Mouse (Mus musculus) myocyte (in vitro differentiated cells): ENCODE measurements around the gene Wdr46.
"Not testable (repeated sequence)": the region's sequence is repeated elsewhere in the genome, so short reads cannot be mapped to it uniquely, and the experiment has no call there.

Experiments used
- CEBPB ChIP-seq: IDR thresholded peaks from 2 replicates; pipeline ENCODE4 v1.6.1; 2011; ENCODE audit warnings: mild to moderate bottlenecking, moderate library complexity; ENCODE audit not compliant: poor library complexity, insufficient read depth, severe bottlenecking
- MAX ChIP-seq: IDR thresholded peaks from one replicate; pipeline ENCODE4 v1.6.1; 2011; ENCODE audit warnings: low read depth, mild to moderate bottlenecking, control low read depth
- MYOD1 ChIP-seq, 3 experiments: IDR thresholded peaks; one replicate each; pipeline ENCODE4 v1.6.1; 2011; ENCODE audit warnings: control low read depth in 2 of 3, low read depth in 2 of 3, mild to moderate bottlenecking in 2 of 3, moderate library complexity in 1 of 3; ENCODE audit not compliant: insufficient read length in 2 of 3, control insufficient read depth in 1 of 3
- MYOG ChIP-seq, 3 experiments: IDR thresholded peaks; one replicate each; pipeline ENCODE4 v1.6.1; 2011; ENCODE audit warnings: control low read depth in 2 of 3, low read depth in 2 of 3, mild to moderate bottlenecking in 2 of 3; ENCODE audit not compliant: insufficient read length in 2 of 3, control insufficient read depth in 1 of 3, insufficient read depth in 1 of 3
- POLR2A ChIP-seq: IDR thresholded peaks from one replicate; pipeline ENCODE4 v1.6.1; 2011; ENCODE audit warnings: low read depth, mild to moderate bottlenecking, control low read depth, moderate library complexity; ENCODE audit not compliant: insufficient read length
- POLR2AphosphoS2 ChIP-seq: IDR thresholded peaks from one replicate; pipeline ENCODE4 v1.6.1; 2011; ENCODE audit warnings: low read depth, control low read depth; ENCODE audit not compliant: insufficient read length
- TCF12 ChIP-seq: IDR thresholded peaks from one replicate; pipeline ENCODE4 v1.6.1; 2011; ENCODE audit warnings: mild to moderate bottlenecking, control low read depth; ENCODE audit not compliant: poor library complexity, insufficient read depth, severe bottlenecking
- TCF3 ChIP-seq: IDR thresholded peaks from one replicate; pipeline ENCODE4 v1.6.1; 2011; ENCODE audit warnings: low read depth, control low read depth; ENCODE audit not compliant: insufficient read length
- USF1 ChIP-seq: IDR thresholded peaks from one replicate; pipeline ENCODE4 v1.6.1; 2011; ENCODE audit warnings: low read depth, mild to moderate bottlenecking, control low read depth, moderate library complexity

- not testable (repeated sequence) for TF ChIP-seq MAX; TCF12; MYOG (IDR thresholded peaks at IDR 0.05; ENCODE audit: control insufficient read depth in 1 of 3, insufficient read depth in 1 of 3, insufficient read length in 2 of 3, low read depth in 2 of 3); POLR2A; POLR2AphosphoS2; MYOD1 (IDR thresholded peaks at IDR 0.05; ENCODE audit: control insufficient read depth in 1 of 3, insufficient read length in 2 of 3, low read depth in 2 of 3); TCF3; USF1; CEBPB
Observed at GRCm38 (mm10) chr17:33982136-33982535, 41.7 kb downstream of the Wdr46 start.
